Mouse (Mus musculus) left cerebral cortex, postnatal 14 days (tissue): ENCODE measurements at regions not wholly inside any gene's neighbourhood (a gene's known extent, or its start where the extent isn't known, plus 50 kb on each side); places are given as distances from the start of the nearest gene placed in this dataset.
"Not testable (repeated sequence)": the region's sequence is repeated elsewhere in the genome, so short reads cannot be mapped to it uniquely, and the experiment has no call there.

Experiments used
- DNase-seq, 2 experiments: peaks; one replicate each; pipeline ENCODE4 v3.0.0; 2021 to 2022; ENCODE audit warnings: low spot score in 2 of 2, mixed read lengths in 1 of 2
- intact Hi-C: fragments of 180-260 bp; cut with DNase I; formaldehyde crosslinking; loops from one replicate; pipeline ENCODE4 v1.15.1; 2025

DNA sequence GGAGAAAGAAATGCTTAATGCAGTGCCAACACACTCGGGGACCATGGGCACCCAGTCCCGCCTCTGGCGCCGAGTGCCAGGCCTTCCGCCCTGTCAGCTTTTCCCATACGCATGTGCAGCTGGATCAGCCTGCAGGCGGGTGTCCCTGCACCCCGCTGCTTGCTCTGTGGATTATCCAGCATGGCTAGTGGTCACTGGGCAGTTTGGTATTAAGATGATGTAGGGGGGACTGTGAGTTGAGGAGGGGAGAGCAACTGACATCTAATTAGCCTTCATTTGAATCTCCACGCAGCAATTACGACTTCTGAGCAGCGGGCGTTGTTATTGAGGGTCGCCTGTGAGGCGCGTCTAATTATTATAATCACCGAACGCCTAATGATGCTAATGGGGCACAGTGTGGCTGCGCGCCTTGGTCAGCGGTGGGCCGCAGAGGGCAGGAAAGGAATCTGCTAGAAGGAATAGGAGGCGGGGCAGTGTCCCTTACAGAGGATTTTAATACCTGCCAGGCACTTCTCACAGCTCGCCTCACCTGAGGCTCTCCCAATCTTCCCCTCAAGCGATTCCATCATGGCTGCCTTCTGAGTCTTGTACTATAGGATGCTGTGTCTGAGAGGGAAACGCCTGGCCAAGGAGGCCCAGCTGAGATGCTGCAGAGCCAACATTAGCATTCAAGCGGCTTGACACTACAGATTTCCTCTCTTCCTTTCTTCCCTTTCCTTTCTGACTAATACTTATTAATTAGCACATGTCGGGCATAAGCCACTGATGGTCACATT, 116.3 kb downstream of the Cyld start:
- DNase-seq: no peak
- intact Hi-C loops: no loop called here

DNA sequence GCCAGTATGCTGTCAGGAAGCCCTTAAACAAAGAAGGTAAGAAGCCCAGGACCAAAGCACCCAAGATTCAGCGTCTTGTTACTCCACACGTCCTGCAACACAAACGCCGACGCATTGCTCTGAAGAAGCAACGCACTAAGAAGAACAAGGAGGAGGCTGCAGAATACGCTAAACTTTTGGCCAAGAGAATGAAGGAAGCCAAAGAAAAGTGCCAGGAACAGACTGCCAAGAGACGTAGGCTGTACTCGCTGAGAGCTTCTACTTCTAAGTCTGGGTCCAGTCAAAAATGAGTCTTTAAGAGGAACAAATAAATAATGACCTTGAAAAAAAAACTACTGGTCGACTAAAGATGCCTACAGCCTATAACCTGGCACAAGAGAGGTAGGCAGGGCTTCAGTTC, 110.0 kb downstream of the Cyld start:
- DNase-seq, intact Hi-C loops: not testable (repeated sequence)
